Mouse (Mus musculus) embryonic facial prominence, embryonic 15.5 days (tissue): ENCODE data around the gene Zc3h18. TPM values are rescaled to one million over a fixed set of nuclear protein-coding genes. Genes with fewer than 3 reads are reported as not detected.
A peak's percentile ranks its signal among the peaks of the same experiment; 100 is the strongest.

Experiments
- ATAC-seq: fragments of 200-750 bp; cut with Nextera tagmentation; 2 replicates; pipeline ENCODE4 v1.8.0; 2017; ENCODE audit warnings: low read depth, moderate TSS enrichment; ENCODE audit not compliant: insufficient number of reproducible peaks, low FRiP score, low TSS enrichment
- H3K27ac ChIP-seq: fragments of 300-500 bp; sonication (generic); replicated peaks from 2 replicates; pipeline ENCODE4 v1.5.1; 2015; ENCODE audit warnings: mild to moderate bottlenecking, inconsistent platforms
- H3K27me3 ChIP-seq: fragments of 300-500 bp; sonication (generic); 2 replicates; pipeline ENCODE4 v1.6.1; 2015; ENCODE audit warnings: inconsistent platforms
- H3K36me3 ChIP-seq: fragments of 300-500 bp; sonication (generic); 2 replicates; pipeline ENCODE4 v1.6.1; 2015; ENCODE audit warnings: mild to moderate bottlenecking, inconsistent platforms
- H3K4me1 ChIP-seq: fragments of 300-500 bp; sonication (generic); 2 replicates; pipeline ENCODE4 v1.6.1; 2015; ENCODE audit warnings: inconsistent platforms
- H3K4me2 ChIP-seq: fragments of 300-500 bp; sonication (generic); replicated peaks from 2 replicates; pipeline ENCODE4 v1.6.1; 2015; ENCODE audit warnings: mild to moderate bottlenecking, inconsistent platforms
- H3K4me3 ChIP-seq: fragments of 300-500 bp; sonication (generic); replicated peaks from 2 replicates; pipeline ENCODE4 v1.5.1; 2015; ENCODE audit warnings: mild to moderate bottlenecking, inconsistent platforms
- H3K9ac ChIP-seq: fragments of 300-500 bp; sonication (generic); 2 replicates; pipeline ENCODE4 v1.6.1; 2015; ENCODE audit warnings: inconsistent platforms
- H3K9me3 ChIP-seq: fragments of 300-500 bp; sonication (generic); replicated peaks from 2 replicates; pipeline ENCODE4 v1.6.1; 2016; ENCODE audit warnings: inconsistent platforms
- WGBS: fragments of 180-500 bp; shearing (Covaris S2); methylation state at CpG from one replicate; pipeline ENCODE4 v1.1.7; 2015; 5-methylcytosine and 5-hydroxymethylcytosine counted together
- polyA plus RNA-seq: library from polyadenylated mRNA; unstranded; fragments of >200 nt; fragmentation: Nextera tagmentation; extraction: Ambion mirVana; gene quantifications from 2 replicates; pipeline ENCODE4 v1.2.1, GENCODE M21; 2015

Gene Zc3h18
- polyA plus RNA-seq, 1 experiment from 2014 or later, result 49.7 TPM

DNA sequence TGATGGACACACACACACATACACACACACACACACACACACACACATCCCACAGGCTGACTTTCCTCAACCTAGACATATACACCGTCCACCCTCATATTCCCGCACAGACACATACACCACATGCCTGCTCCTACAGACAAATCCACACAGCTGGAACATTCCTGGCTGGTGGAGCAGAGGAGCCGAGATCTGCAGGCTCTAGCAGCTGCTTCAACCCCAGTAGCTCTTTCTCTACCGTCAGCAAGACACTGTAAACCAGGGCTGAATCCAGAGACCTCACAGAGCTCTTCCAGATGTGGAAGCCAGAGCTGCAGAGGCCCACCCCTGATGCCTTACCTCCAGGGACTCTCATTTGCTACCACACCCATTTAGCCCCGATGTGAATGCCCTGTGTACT lies 14.1 kb upstream of the Zc3h18 start:
- Histone ChIP-seq H3K4me2 (no peak overlapping the region), H3K9ac (no peak overlapping the region), H3K4me1 (peaks cover 18% of the 10 kb centered on the region), H3K4me3 (no peak overlapping the region), H3K27me3 (no peaks in the 10 kb centered on the region; the same call in none of the 2 replicates), H3K36me3 (no peaks in the 10 kb centered on the region), H3K9me3 (no peaks in the 10 kb centered on the region), H3K27ac (no peak overlapping the region)
- ATAC-seq, result peak; percentile 61
- WGBS, result 23% methylated on average over 5 of the region's 5 CpGs

DNA sequence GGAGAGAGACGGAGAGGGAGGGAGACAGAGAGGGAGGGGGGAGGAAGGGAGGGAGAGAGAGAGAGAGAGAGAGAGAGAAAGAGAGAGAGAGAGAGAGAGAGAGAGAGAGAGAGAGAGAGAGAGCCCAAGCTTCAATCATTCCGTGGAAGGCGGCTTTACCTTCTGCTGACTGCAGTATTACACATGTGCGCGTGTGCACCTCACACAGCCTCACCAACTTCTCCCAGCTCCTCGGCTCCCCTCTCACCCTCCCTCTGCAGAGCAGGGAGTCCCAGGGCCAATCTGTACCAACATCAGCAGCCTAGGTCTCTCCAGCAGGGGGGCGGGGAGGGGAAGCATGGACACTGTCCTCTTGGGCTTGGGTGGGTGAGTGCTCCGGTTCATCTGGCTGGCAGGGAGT lies 13.4 kb upstream of the Zc3h18 start:
- no peak for ATAC-seq
- 25% methylated on average over 8 of the region's 8 CpGs for WGBS
- Histone ChIP-seq H3K9ac (no peak overlapping the region), H3K27ac (no peak overlapping the region), H3K36me3 (no peaks in the 10 kb centered on the region), H3K27me3 (no peaks in the 10 kb centered on the region; the same call in none of the 2 replicates), H3K9me3 (no peaks in the 10 kb centered on the region), H3K4me1 (peaks cover 18% of the 10 kb centered on the region), H3K4me2 (no peak overlapping the region), H3K4me3 (no peak overlapping the region)

DNA sequence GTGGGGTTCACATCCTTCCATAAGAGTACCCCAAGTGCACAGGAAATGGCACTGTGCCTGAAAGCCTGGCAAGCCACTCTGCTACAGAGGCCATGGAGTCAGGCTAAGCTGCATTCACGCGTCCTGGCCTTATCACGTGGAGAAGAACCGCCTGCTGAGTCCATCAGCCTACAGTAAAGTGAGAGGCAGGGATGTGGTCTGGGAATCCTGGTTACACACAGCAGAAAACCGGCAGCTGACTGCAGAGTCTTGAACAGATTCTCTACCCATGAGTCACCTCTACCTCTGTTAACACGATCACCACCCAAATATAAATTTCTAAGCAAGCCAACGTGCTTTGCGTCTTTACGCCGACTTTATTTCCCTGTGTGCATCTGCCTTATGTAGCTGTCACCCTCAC lies 7.9 kb upstream of the Zc3h18 start:
- no peak overlapping the region for H3K27ac ChIP-seq
- no peaks in the 10 kb centered on the region for H3K36me3 ChIP-seq
- no peaks in the 10 kb centered on the region; the same call in 1 of the 2 replicates for H3K27me3 ChIP-seq
- no peak for ATAC-seq
- no peak overlapping the region for H3K4me2 ChIP-seq
- 68% methylated on average over 10 of the region's 10 CpGs for WGBS
- H3K9ac ChIP-seq, result no peak overlapping the region
- no peaks in the 10 kb centered on the region for H3K9me3 ChIP-seq
- H3K4me3 ChIP-seq, result no peak overlapping the region
- H3K4me1 ChIP-seq, result 0 out of 2 replicates have a peak, but pooled peaks cover 7% of the 10 kb centered on the region

DNA sequence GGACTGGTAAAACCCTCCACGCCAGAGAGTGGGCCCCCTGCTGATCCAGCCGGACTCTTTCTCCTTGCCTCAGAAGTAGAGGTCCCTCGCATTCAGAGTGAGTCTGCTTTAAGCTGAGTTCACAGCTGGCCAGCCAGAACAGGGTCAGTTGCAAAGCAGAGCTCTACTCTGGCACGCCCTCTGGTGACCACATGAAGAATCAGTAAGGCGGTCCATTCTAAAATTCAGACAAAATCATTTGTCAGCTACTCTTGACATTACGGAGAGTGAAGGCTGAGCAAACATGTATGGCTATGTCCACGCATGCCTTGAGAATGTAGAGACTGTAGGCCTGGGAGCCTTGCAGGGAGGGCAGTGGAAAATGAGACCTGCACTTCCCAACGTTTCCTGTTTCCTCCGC lies 6.7 kb upstream of the Zc3h18 start:
- no peak overlapping the region for H3K4me2 ChIP-seq
- H3K27me3 ChIP-seq, result no peaks in the 10 kb centered on the region; the same call in 1 of the 2 replicates
- H3K4me3 ChIP-seq, result no peak overlapping the region
- H3K9ac ChIP-seq, result no peak overlapping the region
- ATAC-seq, result peak; percentile 54
- H3K36me3 ChIP-seq, result no peaks in the 10 kb centered on the region
- H3K9me3 ChIP-seq, result no peaks in the 10 kb centered on the region
- 10% methylated on average over 9 of the region's 9 CpGs for WGBS
- 0 out of 2 replicates have a peak, but pooled peaks cover 7% of the 10 kb centered on the region for H3K4me1 ChIP-seq
- H3K27ac ChIP-seq, result no peak overlapping the region

DNA sequence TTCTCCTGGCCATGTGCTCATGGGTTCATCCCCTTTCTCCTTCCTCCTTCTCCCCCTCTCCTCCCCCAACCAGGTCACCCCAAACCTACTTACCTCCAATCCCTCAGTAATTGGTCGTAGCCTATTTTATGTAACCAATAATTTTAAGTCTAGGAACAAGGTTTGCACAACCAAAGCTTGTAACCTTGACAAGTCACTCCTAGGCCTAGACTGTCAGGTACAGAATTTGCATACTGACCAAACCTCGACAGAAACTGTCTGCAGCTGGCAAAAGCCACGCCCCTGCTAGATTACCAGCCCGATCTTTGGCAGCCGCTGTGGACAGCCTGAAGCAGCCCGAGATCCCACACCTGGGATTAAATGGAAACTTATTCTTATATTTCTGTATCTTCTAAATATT lies 4.7 kb upstream of the Zc3h18 start:
- no peak for ATAC-seq
- no peak overlapping the region for H3K27ac ChIP-seq

DNA sequence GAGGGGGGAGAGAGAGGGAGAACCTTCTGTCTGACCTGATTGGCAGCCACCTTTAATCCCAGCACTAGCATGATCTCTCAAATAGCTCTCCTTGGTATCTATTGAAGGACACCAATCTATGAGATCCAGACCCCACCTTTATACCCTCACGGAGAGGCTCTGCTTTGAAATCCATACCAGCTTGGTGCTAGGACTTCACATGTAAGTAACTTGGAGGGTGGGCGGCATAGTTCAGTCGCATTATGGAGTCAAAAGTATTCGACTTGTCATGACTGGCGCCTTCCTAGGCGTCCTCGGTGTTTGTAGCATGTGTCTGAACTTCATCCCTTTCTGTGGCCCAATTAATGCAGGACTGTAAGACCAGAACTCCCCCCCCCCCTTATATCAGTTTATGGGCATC lies 1.1 kb upstream of the Zc3h18 start:
- Histone ChIP-seq H3K27me3 (no peaks in the 10 kb centered on the region), H3K4me3 (no peak overlapping the region), H3K9ac (no peak overlapping the region), H3K27ac (no peak overlapping the region), H3K4me2 (peak overlapping the region; percentile 53), H3K9me3 (no peaks in the 10 kb centered on the region), H3K36me3 (peaks cover 20% of the 10 kb centered on the region), H3K4me1 (peaks cover 26% of the 10 kb centered on the region)
- 85% methylated on average over 7 of the region's 7 CpGs for WGBS
- no peak for ATAC-seq

More for the DNA sequence above, 4.7 kb upstream of the Zc3h18 start:
- Histone ChIP-seq H3K36me3 (no peaks in the 10 kb centered on the region), H3K4me2 (no peak overlapping the region), H3K27me3 (no peaks in the 10 kb centered on the region), H3K4me1 (0 out of 2 replicates have a peak, but pooled peaks cover 19% of the 10 kb centered on the region), H3K4me3 (no peak overlapping the region), H3K9me3 (no peaks in the 10 kb centered on the region), H3K9ac (no peak overlapping the region)
- WGBS, result 67% methylated on average over 6 of the region's 6 CpGs

DNA sequence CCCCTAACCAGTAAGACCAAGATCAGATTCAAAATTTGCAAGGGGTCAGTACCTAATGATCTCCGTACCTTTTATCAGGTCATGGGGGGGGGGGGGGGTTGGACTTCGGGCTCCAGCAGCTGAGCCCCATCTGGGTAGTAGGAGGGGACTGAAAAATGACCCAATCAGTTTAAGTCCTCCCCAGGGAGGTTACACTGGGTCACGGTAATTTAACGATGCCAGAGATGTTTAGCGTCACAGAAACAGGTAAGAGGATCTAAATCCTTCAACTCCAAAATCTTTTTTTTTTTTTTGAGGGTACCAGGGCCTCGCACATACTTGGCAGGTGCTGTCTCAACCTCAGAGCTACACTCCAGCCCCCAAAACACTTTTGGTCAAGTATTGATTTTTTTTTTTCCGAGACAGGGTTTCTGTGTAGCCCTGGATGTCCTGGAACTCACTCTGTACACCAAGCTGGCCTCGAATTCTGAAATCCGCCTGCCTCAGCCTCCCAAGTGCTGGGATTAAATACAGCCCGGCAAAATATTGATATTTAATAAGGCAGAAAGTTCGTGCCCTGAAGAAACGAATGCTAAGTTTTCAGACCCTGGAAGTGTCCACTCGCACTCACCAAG lies 551 bp upstream of the Zc3h18 start:
- 24% methylated on average over 13 of the region's 13 CpGs for WGBS

DNA sequence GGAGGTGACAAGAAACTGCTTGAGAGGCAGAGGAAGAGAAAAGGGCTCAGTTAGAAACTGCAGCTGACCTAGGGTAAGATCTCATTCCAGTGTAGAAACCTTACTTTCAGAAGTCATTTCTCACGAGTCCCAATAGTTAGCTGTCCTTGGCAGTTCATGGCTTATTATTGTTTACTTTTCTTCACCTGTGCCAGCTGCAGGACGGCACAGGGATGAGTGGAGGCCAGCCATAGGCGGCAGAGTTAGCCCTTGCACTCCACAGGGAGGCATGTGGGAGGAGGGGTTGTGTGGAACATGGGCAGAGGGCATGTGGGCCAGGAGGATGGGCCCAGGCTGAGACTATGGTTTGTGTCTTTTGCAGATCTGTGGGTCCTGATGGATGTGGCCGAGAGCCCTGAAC lies 6.6 kb downstream of the Zc3h18 start:
- peaks cover 75% of the 10 kb centered on the region for H3K36me3 ChIP-seq
- WGBS, result 89% methylated on average over 4 of the region's 4 CpGs
- H3K9ac ChIP-seq, result no peak overlapping the region
- H3K4me2 ChIP-seq, result no peak overlapping the region
- no peak for ATAC-seq
- H3K9me3 ChIP-seq, result no peaks in the 10 kb centered on the region
- no peak overlapping the region for H3K27ac ChIP-seq
- no peaks in the 10 kb centered on the region for H3K27me3 ChIP-seq
- no peak overlapping the region for H3K4me3 ChIP-seq
- H3K4me1 ChIP-seq, result peaks cover 7% of the 10 kb centered on the region

More for the DNA sequence above, 551 bp upstream of the Zc3h18 start:
- H3K4me3 ChIP-seq, result peak overlapping the region; percentile 92
- peaks cover 26% of the 10 kb centered on the region for H3K4me1 ChIP-seq
- H3K4me2 ChIP-seq, result peak overlapping the region; percentile 53
- peak overlapping the region; percentile 6; the same call in 1 of the 2 replicates for H3K27ac ChIP-seq
- H3K27me3 ChIP-seq, result no peaks in the 10 kb centered on the region
- peak overlapping the region; percentile 18; the same call in 1 of the 2 replicates for H3K9ac ChIP-seq
- 0 out of 2 replicates have a peak, but pooled peaks have one; percentile 0 for ATAC-seq
- no peaks in the 10 kb centered on the region for H3K9me3 ChIP-seq
- H3K36me3 ChIP-seq, result peaks cover 24% of the 10 kb centered on the region

DNA sequence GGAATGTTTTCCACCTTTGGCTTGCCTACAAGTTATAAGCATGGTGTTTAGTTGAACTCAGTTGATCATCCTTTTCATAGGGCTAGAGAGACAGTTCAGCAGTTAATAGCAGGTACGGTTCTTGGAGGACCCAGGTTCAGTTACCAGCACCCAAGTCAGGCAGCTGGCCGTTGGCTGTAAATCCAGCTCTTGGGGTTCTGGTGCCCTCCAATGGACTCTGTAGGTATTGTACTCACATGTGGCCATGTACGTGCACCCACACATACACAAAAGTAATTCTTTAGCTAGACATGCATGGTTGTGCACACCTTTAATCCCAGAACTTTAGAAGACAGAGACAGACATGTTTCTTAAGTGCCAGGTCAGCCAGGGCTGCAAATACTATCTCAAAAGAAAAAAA lies 12.9 kb downstream of the Zc3h18 start:
- Histone ChIP-seq H3K4me2 (no peak overlapping the region), H3K27me3 (no peaks in the 10 kb centered on the region), H3K4me3 (no peak overlapping the region), H3K4me1 (no peaks in the 10 kb centered on the region), H3K9ac (no peak overlapping the region), H3K27ac (no peak overlapping the region), H3K36me3 (peaks cover 82% of the 10 kb centered on the region), H3K9me3 (no peaks in the 10 kb centered on the region)
- ATAC-seq, result no peak
- WGBS, result 80% methylated on average over 3 of the region's 3 CpGs

DNA sequence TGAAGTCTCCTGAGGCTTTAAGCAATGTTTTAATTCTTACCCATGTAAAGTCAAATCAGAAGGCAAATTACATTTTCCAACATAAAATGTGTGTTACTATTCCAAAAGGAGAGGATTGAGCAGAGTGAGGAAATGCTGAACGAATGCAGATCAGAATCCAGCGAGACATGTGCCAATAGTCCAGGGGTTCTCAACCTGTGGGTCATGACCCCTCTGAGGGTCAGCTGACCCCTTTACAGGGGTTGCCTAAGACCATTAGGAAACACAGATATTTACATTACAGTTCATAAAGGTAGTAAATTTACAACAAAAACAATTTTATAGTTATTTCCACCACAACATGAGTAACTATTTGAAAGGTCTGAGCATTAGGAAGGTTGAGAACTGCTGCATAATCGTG lies 14.3 kb downstream of the Zc3h18 start:
- H3K27ac ChIP-seq, result no peak overlapping the region
- WGBS, result 88% methylated on average over 3 of the region's 3 CpGs
- no peaks in the 10 kb centered on the region for H3K4me1 ChIP-seq
- H3K4me2 ChIP-seq, result no peak overlapping the region
- H3K27me3 ChIP-seq, result no peaks in the 10 kb centered on the region
- H3K4me3 ChIP-seq, result no peak overlapping the region
- ATAC-seq, result no peak
- peaks cover 81% of the 10 kb centered on the region for H3K36me3 ChIP-seq
- H3K9me3 ChIP-seq, result no peaks in the 10 kb centered on the region
- no peak overlapping the region for H3K9ac ChIP-seq

DNA sequence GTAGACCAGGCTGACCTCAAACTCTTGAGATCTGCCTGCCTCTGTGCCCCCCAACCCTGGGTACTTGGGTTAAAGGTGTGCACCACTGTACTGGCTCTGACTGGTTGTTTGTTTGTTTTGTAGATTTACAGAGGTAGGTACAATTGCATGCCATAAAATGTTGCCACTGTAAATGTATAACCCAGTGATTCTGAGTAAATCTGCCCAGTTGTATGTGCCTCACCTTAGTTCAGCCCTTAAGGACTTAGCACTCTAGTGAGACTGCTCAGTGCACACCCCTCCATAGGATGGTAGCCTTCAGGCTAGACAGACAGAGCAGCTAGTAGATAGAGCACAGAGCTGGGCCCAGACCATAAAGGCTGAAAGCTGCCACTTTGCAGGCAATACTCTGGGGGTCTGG lies 17.3 kb downstream of the Zc3h18 start:
- Histone ChIP-seq H3K9ac (no peak overlapping the region), H3K4me1 (no peaks in the 10 kb centered on the region), H3K27me3 (no peaks in the 10 kb centered on the region), H3K4me3 (no peak overlapping the region), H3K9me3 (no peaks in the 10 kb centered on the region), H3K4me2 (no peak overlapping the region), H3K36me3 (peaks cover 74% of the 10 kb centered on the region), H3K27ac (no peak overlapping the region)
- ATAC-seq, result no peak

DNA sequence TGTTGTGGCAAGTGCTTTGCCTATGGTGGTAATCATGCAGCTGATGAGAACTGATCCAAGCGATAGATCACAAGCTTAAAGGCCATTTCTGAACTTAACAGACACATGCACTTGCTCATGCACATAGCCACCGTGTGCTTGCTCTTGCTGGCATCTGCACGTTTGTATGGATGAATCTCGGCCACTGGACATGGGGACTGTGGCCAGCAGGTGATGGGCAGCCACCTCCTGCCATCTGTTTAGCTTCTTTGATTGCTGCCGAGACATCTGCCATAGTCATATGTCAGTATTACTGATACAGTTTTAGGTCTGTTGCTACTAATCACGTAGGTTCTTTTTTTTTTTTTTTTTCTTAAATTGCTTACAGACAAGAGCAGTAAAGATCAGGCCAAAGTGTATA lies 18.9 kb downstream of the Zc3h18 start:
- WGBS, result 76% methylated on average over 6 of the region's 6 CpGs

More for the DNA sequence above, 18.9 kb downstream of the Zc3h18 start:
- Histone ChIP-seq H3K4me3 (no peak overlapping the region), H3K36me3 (peaks cover 76% of the 10 kb centered on the region), H3K4me1 (no peaks in the 10 kb centered on the region), H3K27ac (no peak overlapping the region), H3K27me3 (no peaks in the 10 kb centered on the region), H3K9ac (no peak overlapping the region), H3K4me2 (no peak overlapping the region), H3K9me3 (no peaks in the 10 kb centered on the region)
- ATAC-seq, result no peak
